Mouse (Mus musculus) adrenal gland, postnatal 36 days (tissue): ENCODE data around the gene Dpm1. TPM values are rescaled to one million over a fixed set of nuclear protein-coding genes. Genes with fewer than 3 reads are reported as not detected.

Experiments
- DNase-seq, 2 experiments: peaks; one replicate each; pipeline ENCODE4 v3.0.0; 2021; ENCODE audit warnings: mixed read lengths in 1 of 2
- long read RNA-seq, 2 experiments: library from polyadenylated mRNA; stranded (forward); transcript quantifications; one replicate each; pipeline ENCODE4 v2.0.0; 2021; ENCODE audit warnings: borderline sequencing depth in 2 of 2
- total RNA-seq, 2 experiments: library from RNA; stranded (reverse); gene quantifications; 2 replicates each; pipeline ENCODE4 v1.2.3; 2021

Dpm1 gene
- total RNA-seq = 100 to 1,000 TPM; 104 to 123 TPM
- long read RNA-seq, experiment 1, transcript Dpm1-209 (9 exons, 2,293 nt) = major isoform, 97 of 116 reads
- long read RNA-seq, experiment 1, partial matches to known transcripts = 4 of 116 reads
- long read RNA-seq, experiment 1, other reads (novel, unspliced or antisense) = 11 of 116 reads
- long read RNA-seq, experiment 2, full-length matches to known transcripts = 33 of 55 reads
- long read RNA-seq, experiment 2, partial matches to known transcripts = 17 of 55 reads
- long read RNA-seq, experiment 2, other reads (novel, unspliced or antisense) = 5 of 55 reads

DNA sequence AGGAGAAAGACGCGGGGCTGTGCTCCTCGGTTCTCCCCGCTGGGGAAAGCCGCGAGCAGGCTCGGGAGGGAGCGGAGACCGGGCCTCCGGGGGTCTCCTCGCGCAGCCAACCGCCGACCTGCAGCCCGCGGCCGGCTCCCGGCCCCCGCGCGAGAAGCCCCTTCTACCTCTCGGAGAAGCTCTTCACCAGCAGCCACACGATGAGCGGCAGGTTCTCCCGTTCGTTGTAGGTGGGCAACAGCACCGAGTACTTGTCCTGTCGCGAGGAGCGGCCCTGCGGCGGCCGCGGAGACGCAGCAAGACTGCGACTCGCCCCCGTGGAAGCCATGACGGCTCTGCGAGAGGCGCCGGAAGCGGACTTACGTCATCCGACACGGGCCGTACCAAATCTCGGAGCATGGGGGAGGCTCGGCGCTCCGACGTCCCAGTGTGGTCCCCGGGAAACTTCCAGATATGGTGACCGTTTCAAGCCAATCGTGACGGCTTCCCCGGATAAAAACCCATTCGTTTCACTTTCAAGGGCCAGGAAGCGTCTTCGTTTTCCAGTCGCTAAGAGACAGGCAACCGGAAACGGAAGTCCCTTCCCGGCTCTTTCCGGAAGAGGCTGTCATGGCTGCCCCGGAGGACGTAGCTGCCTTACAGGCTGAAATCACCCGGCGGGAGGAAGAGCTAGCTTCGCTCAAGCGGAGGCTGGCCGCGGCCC is at the start of gene Dpm1, which contains the start of the genes Gm20716 and Mocs3:
Dpm1 (minus strand) TSS at position 566 of the 703 bp plus-strand sequence.
Gm20716 (minus strand) TSS at position 339 of the 703 bp plus-strand sequence.
Mocs3 (plus strand) TSS at position 597 of the 703 bp plus-strand sequence.
- DNase-seq = peak; percentile 86 to 89

DNA sequence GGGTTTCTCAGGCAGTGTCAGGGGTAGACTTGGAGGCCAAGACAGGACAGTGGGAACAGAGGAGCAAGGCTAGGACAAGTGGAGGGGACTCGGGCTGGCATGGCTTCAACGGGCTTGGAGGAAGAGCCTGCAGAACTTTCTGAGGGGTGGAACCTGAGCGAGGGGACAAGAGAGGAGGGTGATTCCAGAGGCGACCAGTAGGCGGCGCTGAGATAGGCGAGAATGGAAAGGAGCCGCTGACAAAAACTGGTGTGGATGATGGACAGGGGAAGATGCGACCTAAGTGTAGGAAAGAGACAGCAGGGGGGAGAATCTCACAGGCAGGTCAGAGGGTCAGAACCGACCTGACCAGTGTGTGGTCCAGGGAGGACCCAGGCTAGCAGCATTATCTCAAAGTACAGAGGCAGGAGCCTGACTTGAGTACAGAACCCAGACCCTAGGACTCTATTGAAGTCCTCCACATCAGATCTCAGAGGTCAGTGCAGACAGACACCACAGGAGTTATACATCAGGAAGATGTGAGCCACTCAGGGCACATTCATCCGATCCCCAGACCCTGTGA is 44.1 kb upstream of the Dpm1 start:
- peak; percentile 73 to 79 for DNase-seq

- DNase-seq = no peak
Measured at GRCm38 (mm10) chr2:168273387-168273786, 43.0 kb upstream of the Dpm1 start.

- DNase-seq = peak; percentile 26 to 51
Measured at GRCm38 (mm10) chr2:168268033-168268432, 37.6 kb upstream of the Dpm1 start.

- DNase-seq = no peak
Measured at GRCm38 (mm10) chr2:168260900-168261299, 30.5 kb upstream of the Dpm1 start.

GRCm38 (mm10) chr2:168260124-168260523 is 29.7 kb upstream of the Dpm1 start:
- no peak for DNase-seq

- DNase-seq = peak in 1 of 2 experiments; percentile 55
Measured at GRCm38 (mm10) chr2:168259046-168259445, 28.7 kb upstream of the Dpm1 start.

GRCm38 (mm10) chr2:168257188-168257587 is 26.8 kb upstream of the Dpm1 start:
- DNase-seq = no peak

DNA sequence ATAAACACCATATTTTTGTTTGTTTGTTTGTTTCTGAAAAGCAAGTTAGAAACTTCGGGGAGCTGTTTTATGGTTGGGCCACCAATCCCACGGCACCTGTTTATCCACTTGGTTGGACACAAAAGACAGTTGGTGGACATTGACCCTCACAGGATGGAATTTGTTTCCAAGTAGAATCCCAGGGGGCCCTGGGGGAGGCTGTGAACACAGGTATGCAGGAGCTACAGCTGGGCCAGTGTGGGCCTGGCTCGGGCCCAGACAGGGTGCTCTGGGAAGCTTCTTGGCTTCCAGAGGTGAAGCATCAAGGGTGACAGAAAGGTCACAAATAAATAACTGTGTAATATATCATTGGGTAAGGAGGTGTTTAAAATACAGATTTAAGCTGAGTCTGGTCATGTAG is 26.1 kb upstream of the Dpm1 start:
- no peak for DNase-seq

GRCm38 (mm10) chr2:168253822-168254221 is 23.4 kb upstream of the Dpm1 start:
- no peak for DNase-seq

DNA sequence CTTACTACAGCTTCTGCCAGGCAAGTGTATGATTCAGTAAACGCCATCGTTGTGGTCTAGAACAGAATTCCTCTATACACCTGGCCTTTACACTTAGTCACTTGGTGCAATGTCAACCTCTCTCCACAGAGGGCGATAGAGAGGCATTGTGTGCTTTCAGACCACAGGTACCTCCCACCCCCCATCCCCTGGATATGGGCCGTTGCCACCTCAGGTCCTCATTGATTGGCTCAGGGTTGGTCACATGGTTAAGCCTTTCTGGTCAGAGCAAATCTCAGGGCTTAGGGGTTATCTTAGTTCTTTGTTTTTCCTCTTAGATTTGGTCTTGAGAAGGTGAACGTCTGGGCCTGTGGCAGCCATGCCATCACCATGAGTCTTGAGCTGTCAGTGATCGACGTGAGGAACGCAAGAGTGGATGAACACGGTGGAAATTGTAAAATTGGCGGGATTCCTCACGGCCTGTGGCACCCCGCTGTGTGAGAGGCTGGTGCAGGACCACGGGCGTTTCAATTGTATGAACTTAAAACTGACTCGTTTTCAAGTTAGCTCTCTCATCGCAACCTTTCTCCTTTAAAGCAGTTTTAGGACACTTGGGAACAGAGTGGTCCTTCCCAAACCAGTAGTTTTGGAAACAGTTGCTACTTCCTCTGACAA is 22.4 kb upstream of the Dpm1 start:
- DNase-seq = peak; percentile 12 to 19

- DNase-seq = peak; percentile 79 to 86
Measured at GRCm38 (mm10) chr2:168250270-168250669, 19.9 kb upstream of the Dpm1 start.

- DNase-seq = no peak
Measured at GRCm38 (mm10) chr2:168248856-168249245, 18.5 kb upstream of the Dpm1 start.

- DNase-seq = no peak
Measured at GRCm38 (mm10) chr2:168248167-168248855, 17.9 kb upstream of the Dpm1 start.

DNA sequence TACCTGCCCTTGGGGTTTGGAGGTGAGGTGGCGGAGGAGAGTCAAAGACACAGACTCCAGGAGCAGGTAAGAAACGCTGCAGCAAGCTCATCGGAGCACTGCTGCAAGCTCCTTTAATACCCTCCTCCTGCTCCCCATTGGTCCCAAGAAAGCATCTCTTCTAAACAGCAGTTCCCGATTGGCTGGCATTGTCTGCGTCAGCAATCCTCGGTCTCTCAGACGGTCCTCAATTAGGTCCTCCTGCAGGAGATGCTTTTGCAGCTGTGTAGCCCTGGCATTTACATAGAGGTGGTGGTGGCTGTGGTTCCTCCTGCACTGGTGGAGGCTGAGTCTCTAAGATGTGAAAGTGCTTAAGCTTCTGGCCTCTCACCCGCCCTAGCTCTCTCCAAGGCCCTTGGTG is 15.2 kb upstream of the Dpm1 start:
- DNase-seq = no peak

DNA sequence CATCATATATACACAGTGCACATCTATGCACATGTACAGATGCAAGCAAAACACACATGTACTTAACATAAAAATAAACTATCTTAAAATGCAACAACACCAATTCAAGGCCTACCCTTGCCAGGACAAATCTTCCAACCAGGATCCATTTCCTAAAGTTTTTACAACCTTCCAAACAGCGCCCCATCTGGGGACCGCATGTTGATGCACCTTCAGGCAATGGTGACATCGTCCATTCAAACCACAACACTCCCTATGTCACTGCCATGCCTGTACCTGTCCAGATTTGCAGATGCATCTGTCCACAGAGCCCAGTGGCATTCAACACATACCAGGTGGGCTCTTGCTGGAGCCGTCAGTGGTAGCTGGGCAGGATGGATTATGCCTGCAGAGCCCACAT is 12.9 kb upstream of the Dpm1 start:
- no peak for DNase-seq

DNA sequence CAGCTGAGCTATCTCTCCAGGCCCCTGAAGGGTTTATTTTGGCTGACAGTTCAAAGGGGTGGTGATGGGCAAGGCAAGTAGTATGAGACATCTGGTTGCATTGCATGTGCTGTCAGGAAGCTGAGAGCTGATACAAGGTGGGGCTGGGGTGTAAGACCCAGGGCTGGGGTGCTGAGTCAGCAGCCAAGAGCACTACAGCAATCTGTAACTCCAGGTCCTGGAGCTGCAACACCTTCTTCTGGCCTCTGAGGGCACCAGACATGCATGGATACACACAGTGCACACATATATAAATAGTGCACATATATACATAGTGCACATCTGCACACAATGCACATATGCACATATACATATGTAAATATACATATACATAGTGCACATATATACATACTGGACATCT is 12.4 kb upstream of the Dpm1 start:
- no peak for DNase-seq

- DNase-seq = no peak
Measured at GRCm38 (mm10) chr2:168238335-168238734, 7.9 kb upstream of the Dpm1 start.

DNA sequence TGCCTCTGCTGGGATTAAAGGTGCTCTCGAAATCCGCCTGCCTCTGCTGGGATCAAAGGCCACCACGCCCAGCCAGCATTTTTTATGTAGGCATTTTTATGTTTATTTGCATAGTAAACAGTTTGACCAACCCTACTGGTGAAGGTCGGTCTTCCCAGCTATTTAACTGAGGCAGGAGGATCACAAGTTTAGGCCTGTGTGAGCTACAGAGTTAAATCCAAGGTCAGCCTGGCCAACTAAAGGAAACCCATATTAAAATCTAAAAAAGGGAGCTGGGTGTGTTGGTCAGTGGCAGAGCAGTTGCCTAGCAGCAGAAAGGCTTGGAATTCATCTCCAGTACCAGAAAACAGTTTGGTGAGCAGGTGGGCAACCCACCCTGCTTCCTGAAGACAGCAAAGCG is 2.9 kb upstream of the Dpm1 start:
- no peak for DNase-seq

DNA sequence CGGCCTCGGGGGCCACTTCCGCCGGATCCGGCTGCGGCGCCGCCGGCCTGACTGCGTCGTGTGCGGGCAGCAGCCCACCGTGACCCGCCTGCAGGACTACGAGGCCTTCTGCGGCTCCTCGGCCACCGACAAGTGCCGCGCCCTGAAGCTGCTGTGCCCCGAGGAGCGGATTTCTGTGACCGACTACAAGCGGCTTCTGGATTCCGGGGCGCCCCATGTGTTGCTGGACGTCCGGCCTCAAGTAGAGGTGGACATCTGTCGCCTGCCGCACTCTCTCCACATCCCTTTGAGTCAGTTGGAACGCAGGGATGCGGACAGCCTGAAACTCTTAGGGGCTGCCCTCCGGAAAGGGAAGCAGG is 1.1 kb upstream of the Dpm1 start:
- DNase-seq = no peak

DNA sequence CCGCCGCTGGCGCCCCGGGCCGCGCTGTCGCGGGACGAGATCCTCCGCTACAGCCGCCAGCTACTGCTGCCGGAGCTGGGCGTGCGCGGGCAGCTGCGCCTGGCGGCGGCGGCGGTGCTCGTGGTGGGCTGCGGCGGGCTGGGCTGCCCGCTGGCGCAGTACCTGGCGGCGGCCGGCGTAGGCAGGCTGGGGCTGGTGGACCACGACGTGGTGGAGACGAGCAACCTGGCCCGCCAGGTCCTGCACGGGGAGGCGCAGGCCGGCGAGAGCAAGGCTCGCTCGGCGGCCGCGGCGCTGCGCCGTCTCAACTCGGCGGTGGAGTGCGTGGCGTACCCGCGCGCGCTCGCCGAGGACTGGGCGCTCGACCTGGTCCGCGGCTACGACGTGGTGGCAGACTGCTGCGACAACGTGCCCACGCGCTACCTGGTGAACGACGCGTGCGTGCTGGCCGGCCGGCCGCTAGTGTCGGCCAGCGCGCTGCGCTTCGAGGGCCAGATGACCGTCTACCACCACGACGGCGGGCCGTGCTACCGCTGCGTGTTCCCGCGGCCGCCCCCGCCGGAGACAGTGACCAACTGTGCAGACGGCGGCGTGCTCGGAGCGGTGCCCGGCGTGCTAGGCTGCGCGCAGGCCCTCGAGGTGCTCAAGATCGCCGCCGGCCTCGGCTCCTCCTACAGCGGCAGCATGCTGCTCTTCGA is 531 bp upstream of the Dpm1 start:
- peak in 1 of 2 experiments; percentile 38 for DNase-seq
